Mouse (Mus musculus): ENCODE measurements around the gene Ift20. TPM values are rescaled to one million over a fixed set of nuclear protein-coding genes. Genes with fewer than 3 reads are reported as not detected.

Gene Ift20
- polyA plus RNA-seq, 1 experiment, result 137 TPM

- Histone ChIP-seq H3K27me3 (ENCODE audit: control insufficient read depth, insufficient read depth, low read length) (no peaks in the 10 kb centered on the region), H3K36me3 (ENCODE audit: control insufficient read depth, insufficient read depth, low read length) (0 out of 2 replicates have a peak, but pooled peaks cover under 1% of the 10 kb centered on the region), H3K27ac (ENCODE audit: insufficient read depth, low read depth, low read length) (peak overlapping the region; percentile 63), H3K4me1 (ENCODE audit: control insufficient read depth, insufficient read depth, insufficient read length, low read length) (peaks cover 25% of the 10 kb centered on the region), H3K4me3 (ENCODE audit: low read depth, low read length) (peak overlapping the region; percentile 80)
- 6% methylated on average over 5 of the region's 5 CpGs for WGBS
- TF ChIP-seq POLR2A (IDR thresholded peaks at IDR 0.05; ENCODE audit: low read depth, low read length) (no peak), CTCF (IDR thresholded peaks at IDR 0.05; ENCODE audit: extremely low read depth, insufficient read length, insufficient replicate concordance, low read depth, low read length) (no peak)
Observed at GRCm38 (mm10) chr11:78549491-78549987, 13.4 kb downstream of the Ift20 start.

- Histone ChIP-seq H3K36me3 (ENCODE audit: control insufficient read depth, insufficient read depth, low read length) (no peaks in the 10 kb centered on the region), H3K27me3 (ENCODE audit: control insufficient read depth, insufficient read depth, low read length) (no peaks in the 10 kb centered on the region), H3K27ac (ENCODE audit: insufficient read depth, low read depth, low read length) (peak within 1 kb of the TSS; percentile 63), H3K4me1 (ENCODE audit: control insufficient read depth, insufficient read depth, insufficient read length, low read length) (peaks cover 30% of the 10 kb centered on the region; the same call in 1 of the 2 replicates), H3K4me3 (ENCODE audit: low read depth, low read length) (peak within 1 kb of the TSS; percentile 80)
- TF ChIP-seq CTCF (IDR thresholded peaks at IDR 0.05; ENCODE audit: extremely low read depth, insufficient read length, insufficient replicate concordance, low read depth, low read length) (peak; percentile 17; the same call in 1 of the 2 replicates), POLR2A (IDR thresholded peaks at IDR 0.05; ENCODE audit: low read depth, low read length) (peak; percentile 64)
- WGBS, result under 1% methylated on average over 60 of the region's 60 CpGs
Observed at GRCm38 (mm10) chr11:78550168-78551058, 14.3 kb downstream of the Ift20 start, which contains the start of gene Tmem97. Gene Tmem97 (minus strand): TSS chr11:78550777.

GRCm38 (mm10) chr11:78551059-78551398 lies 14.9 kb downstream of the Ift20 start:
- Histone ChIP-seq H3K4me1 (ENCODE audit: control insufficient read depth, insufficient read depth, insufficient read length, low read length) (peaks cover 34% of the 10 kb centered on the region; the same call in 1 of the 2 replicates), H3K27ac (ENCODE audit: insufficient read depth, low read depth, low read length) (peak overlapping the region; percentile 18; the same call in 1 of the 2 replicates)
- 23% methylated on average over 6 of the region's 6 CpGs for WGBS

DNA sequence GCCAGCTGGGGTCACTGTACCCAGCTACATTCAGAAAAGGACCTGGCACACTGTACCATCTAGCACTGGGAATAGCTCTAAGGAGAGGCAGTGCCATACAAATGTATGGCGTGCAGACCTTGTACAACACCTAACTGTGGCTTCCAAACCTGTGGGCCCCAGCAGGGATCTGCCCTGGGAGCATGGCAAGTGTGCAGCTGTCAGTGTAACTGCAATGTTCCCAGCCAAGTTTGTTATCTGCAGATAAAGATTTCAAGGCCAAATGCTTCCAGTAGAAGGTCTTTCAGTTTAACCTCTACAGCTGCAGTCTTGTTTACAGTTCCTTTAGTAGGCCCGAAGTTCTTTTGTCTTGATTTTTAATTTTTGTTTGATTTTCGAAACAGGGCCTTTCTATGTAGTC lies 19.5 kb downstream of the Ift20 start:
- TF ChIP-seq POLR2A (IDR thresholded peaks at IDR 0.05; ENCODE audit: low read depth, low read length), result no peak
- no peak for TF ChIP-seq CTCF (IDR thresholded peaks at IDR 0.05; ENCODE audit: extremely low read depth, insufficient read length, insufficient replicate concordance, low read depth, low read length)
- Histone ChIP-seq H3K4me1 (ENCODE audit: control insufficient read depth, insufficient read depth, insufficient read length, low read length) (peaks cover 33% of the 10 kb centered on the region; the same call in 1 of the 2 replicates), H3K36me3 (ENCODE audit: control insufficient read depth, insufficient read depth, low read length) (no peaks in the 10 kb centered on the region), H3K4me3 (ENCODE audit: low read depth, low read length) (no peak overlapping the region), H3K27ac (ENCODE audit: insufficient read depth, low read depth, low read length) (peak overlapping the region; percentile 74), H3K27me3 (ENCODE audit: control insufficient read depth, insufficient read depth, low read length) (no peaks in the 10 kb centered on the region)
- whole genome bisulfite sequencing, result 19% methylated on average over 3 of the region's 3 CpGs

More at GRCm38 (mm10) chr11:78551059-78551398, 14.9 kb downstream of the Ift20 start:
- no peaks in the 10 kb centered on the region for H3K27me3 ChIP-seq (ENCODE audit: control insufficient read depth, insufficient read depth, low read length)
- peak overlapping the region; percentile 80 for H3K4me3 ChIP-seq (ENCODE audit: low read depth, low read length)
- no peaks in the 10 kb centered on the region for H3K36me3 ChIP-seq (ENCODE audit: control insufficient read depth, insufficient read depth, low read length)
- TF ChIP-seq POLR2A (IDR thresholded peaks at IDR 0.05; ENCODE audit: low read depth, low read length) (no peak), CTCF (IDR thresholded peaks at IDR 0.05; ENCODE audit: extremely low read depth, insufficient read length, insufficient replicate concordance, low read depth, low read length) (no peak)

GRCm38 (mm10) chr11:78556070-78556469 lies 19.9 kb downstream of the Ift20 start:
- Histone ChIP-seq H3K27me3 (ENCODE audit: control insufficient read depth, insufficient read depth, low read length) (no peaks in the 10 kb centered on the region), H3K36me3 (ENCODE audit: control insufficient read depth, insufficient read depth, low read length) (no peaks in the 10 kb centered on the region), H3K4me3 (ENCODE audit: low read depth, low read length) (no peak overlapping the region), H3K27ac (ENCODE audit: insufficient read depth, low read depth, low read length) (peak overlapping the region; percentile 46; the same call in 1 of the 2 replicates), H3K4me1 (ENCODE audit: control insufficient read depth, insufficient read depth, insufficient read length, low read length) (peaks cover 32% of the 10 kb centered on the region; the same call in 1 of the 2 replicates)
- WGBS, result 16% methylated on average over 4 of the region's 4 CpGs
- TF ChIP-seq CTCF (IDR thresholded peaks at IDR 0.05; ENCODE audit: extremely low read depth, insufficient read length, insufficient replicate concordance, low read depth, low read length), result no peak
- TF ChIP-seq POLR2A (IDR thresholded peaks at IDR 0.05; ENCODE audit: low read depth, low read length), result no peak

GRCm38 (mm10) chr11:78557241-78557640 lies 21.1 kb downstream of the Ift20 start:
- Histone ChIP-seq H3K36me3 (ENCODE audit: control insufficient read depth, insufficient read depth, low read length) (no peaks in the 10 kb centered on the region), H3K4me3 (ENCODE audit: low read depth, low read length) (no peak overlapping the region), H3K27ac (ENCODE audit: insufficient read depth, low read depth, low read length) (no peak overlapping the region), H3K27me3 (ENCODE audit: control insufficient read depth, insufficient read depth, low read length) (no peaks in the 10 kb centered on the region), H3K4me1 (ENCODE audit: control insufficient read depth, insufficient read depth, insufficient read length, low read length) (peaks cover 21% of the 10 kb centered on the region; the same call in 1 of the 2 replicates)
- peak; percentile 56; the same call in 1 of the 2 replicates for TF ChIP-seq CTCF (IDR thresholded peaks at IDR 0.05; ENCODE audit: extremely low read depth, insufficient read length, insufficient replicate concordance, low read depth, low read length)
- no peak for TF ChIP-seq POLR2A (IDR thresholded peaks at IDR 0.05; ENCODE audit: low read depth, low read length)
- WGBS, result 26% methylated on average over 8 of the region's 8 CpGs

DNA sequence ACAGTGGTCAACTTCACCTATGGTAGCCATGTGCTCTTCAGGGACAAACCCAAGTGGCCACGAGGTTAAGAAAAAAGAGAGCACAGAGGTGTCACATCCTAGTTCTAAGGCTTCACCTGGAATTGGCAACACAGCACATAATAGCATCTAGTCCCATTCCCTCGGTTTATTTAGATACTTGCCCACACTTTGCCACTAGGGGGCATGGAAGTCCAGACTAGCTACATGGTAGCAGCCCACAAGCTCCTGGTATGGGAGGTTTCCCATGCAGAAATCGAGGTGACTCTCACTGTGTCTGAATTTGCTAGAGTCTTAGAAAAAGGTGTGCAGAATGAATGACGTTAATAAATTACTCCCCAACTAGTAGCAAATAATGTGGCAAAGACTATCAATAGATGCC lies 24.3 kb downstream of the Ift20 start:
- peaks cover 12% of the 10 kb centered on the region; the same call in 1 of the 2 replicates for H3K4me1 ChIP-seq (ENCODE audit: control insufficient read depth, insufficient read depth, insufficient read length, low read length)
- no peak overlapping the region for H3K27ac ChIP-seq (ENCODE audit: insufficient read depth, low read depth, low read length)
- no peaks in the 10 kb centered on the region; the same call in 1 of the 2 replicates for H3K36me3 ChIP-seq (ENCODE audit: control insufficient read depth, insufficient read depth, low read length)
- no peaks in the 10 kb centered on the region for H3K27me3 ChIP-seq (ENCODE audit: control insufficient read depth, insufficient read depth, low read length)
- no peak for TF ChIP-seq POLR2A (IDR thresholded peaks at IDR 0.05; ENCODE audit: low read depth, low read length)
- peak; percentile 73; the same call in 1 of the 2 replicates for TF ChIP-seq CTCF (IDR thresholded peaks at IDR 0.05; ENCODE audit: extremely low read depth, insufficient read length, insufficient replicate concordance, low read depth, low read length)
- WGBS, result 10% methylated on average over 4 of the region's 4 CpGs
- no peak overlapping the region for H3K4me3 ChIP-seq (ENCODE audit: low read depth, low read length)
